Mouse (Mus musculus) spleen, adult 2 months (tissue): ENCODE results near the gene Pcdh9. TPM values are rescaled to one million over a fixed set of nuclear protein-coding genes. Genes with fewer than 3 reads are reported as not detected.

ENCODE experiments used
- DNase-seq, 2 experiments: peaks; one replicate each; pipeline versions ENCODE4 v3.0.0 to v3.0.0-alpha.2; 2012 to 2021; ENCODE audit warnings: low spot score in 2 of 2, low read depth in 1 of 2
- H3K27ac ChIP-seq: fragments of 200-500 bp; 2 replicates; pipeline ENCODE4 v1.5.1; 2012; ENCODE audit warnings: low read length, inconsistent platforms; ENCODE audit not compliant: insufficient read depth
- H3K27me3 ChIP-seq: fragments of 200-500 bp; 2 replicates; pipeline ENCODE4 v1.6.1; 2012; ENCODE audit warnings: mild to moderate bottlenecking, moderate library complexity, low read length, inconsistent platforms; ENCODE audit not compliant: control insufficient read depth, insufficient read depth
- H3K36me3 ChIP-seq: fragments of 200-500 bp; 2 replicates; pipeline ENCODE4 v1.6.1; 2012; ENCODE audit warnings: mild to moderate bottlenecking, low read length, inconsistent platforms; ENCODE audit not compliant: control insufficient read depth, insufficient read depth
- H3K4me1 ChIP-seq: fragments of 200-500 bp; 2 replicates; pipeline ENCODE4 v1.6.1; 2011; ENCODE audit warnings: inconsistent platforms; ENCODE audit not compliant: control insufficient read depth, insufficient read depth, insufficient read length
- H3K4me3 ChIP-seq: fragments of 200-500 bp; 2 replicates; pipeline ENCODE4 v1.5.1; 2011; ENCODE audit warnings: mild to moderate bottlenecking, inconsistent platforms; ENCODE audit not compliant: insufficient read depth, insufficient read length; ENCODE audit errors: extremely low read depth
- CTCF ChIP-seq: fragments of 200-500 bp; IDR thresholded peaks from 2 replicates; pipeline ENCODE4 v1.5.1; 2011; ENCODE audit warnings: mild to moderate bottlenecking, inconsistent platforms; ENCODE audit not compliant: insufficient read depth, insufficient read length, insufficient replicate concordance; ENCODE audit errors: extremely low read depth
- POLR2A ChIP-seq: fragments of 200-500 bp; IDR thresholded peaks from 2 replicates; pipeline ENCODE4 v1.6.1; 2011; ENCODE audit warnings: low read depth, low read length, inconsistent platforms
- WGBS: fragments of 180-500 bp; shearing (Covaris S2); methylation state at CpG from one replicate; pipeline ENCODE4 v1.1.7; 2018; 5-methylcytosine and 5-hydroxymethylcytosine counted together
- polyA plus RNA-seq: library from polyadenylated mRNA; depleted of rRNA; stranded (reverse); fragments of >200 nt; gene quantifications from 2 replicates; pipeline ENCODE4 v1.2.3, GENCODE M21; 2012

Pcdh9 gene
- polyA plus RNA-seq, 1 experiment: 0.41 TPM

DNA sequence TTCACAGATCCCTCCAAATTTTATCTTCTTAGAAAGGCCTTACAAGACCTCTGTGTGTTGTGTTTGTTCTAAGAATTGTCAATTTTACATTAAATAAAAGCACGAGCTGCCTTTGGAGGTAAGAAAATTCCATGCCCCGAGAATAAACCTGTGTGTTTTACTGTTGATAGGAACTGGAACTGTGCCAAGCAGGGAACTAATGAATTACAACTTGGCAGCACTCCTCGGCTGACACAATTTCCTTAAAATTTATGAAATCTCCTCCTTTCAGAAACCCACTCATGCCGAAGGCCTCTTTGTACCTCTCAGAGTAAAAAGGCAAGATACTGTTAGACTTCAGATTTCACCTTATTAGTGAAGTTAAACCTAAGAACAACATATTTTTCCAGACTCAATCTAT is 72.9 kb downstream of the Pcdh9 start:
- H3K36me3 ChIP-seq: no peaks in the 10 kb centered on the region
- DNase-seq: no peak
- H3K4me3 ChIP-seq: no peak overlapping the region
- H3K27me3 ChIP-seq: no peaks in the 10 kb centered on the region
- TF ChIP-seq POLR2A (no peak), CTCF (no peak)
- no peak overlapping the region for H3K27ac ChIP-seq
- H3K4me1 ChIP-seq: no peaks in the 10 kb centered on the region
- 24% methylated on average over 4 of the region's 4 CpGs for WGBS

DNA sequence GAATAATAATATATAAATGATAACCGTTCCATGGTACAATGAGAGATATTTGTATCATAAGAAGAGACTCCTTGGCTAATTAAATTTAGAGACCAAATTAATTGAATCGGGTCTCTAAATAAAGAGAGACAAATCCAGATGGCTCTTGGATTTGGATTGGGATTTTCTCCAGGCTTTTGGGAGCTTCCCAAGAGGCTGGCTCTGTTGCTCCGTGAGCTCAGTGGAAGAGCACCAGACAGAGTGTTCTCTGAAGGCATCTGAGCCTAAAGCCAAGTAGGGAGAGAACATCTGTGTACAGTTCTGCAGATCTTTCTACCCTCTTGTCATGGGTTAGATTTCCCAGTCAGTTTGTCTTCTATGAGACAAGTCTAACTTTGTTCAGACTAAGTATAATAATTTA is 95.9 kb downstream of the Pcdh9 start:
- Histone ChIP-seq H3K27me3 (no peaks in the 10 kb centered on the region), H3K36me3 (no peaks in the 10 kb centered on the region), H3K27ac (no peak overlapping the region), H3K4me1 (no peaks in the 10 kb centered on the region), H3K4me3 (no peak overlapping the region)
- 93% methylated on average over 3 of the region's 3 CpGs for WGBS
- DNase-seq: no peak
- TF ChIP-seq POLR2A (no peak), CTCF (no peak)

DNA sequence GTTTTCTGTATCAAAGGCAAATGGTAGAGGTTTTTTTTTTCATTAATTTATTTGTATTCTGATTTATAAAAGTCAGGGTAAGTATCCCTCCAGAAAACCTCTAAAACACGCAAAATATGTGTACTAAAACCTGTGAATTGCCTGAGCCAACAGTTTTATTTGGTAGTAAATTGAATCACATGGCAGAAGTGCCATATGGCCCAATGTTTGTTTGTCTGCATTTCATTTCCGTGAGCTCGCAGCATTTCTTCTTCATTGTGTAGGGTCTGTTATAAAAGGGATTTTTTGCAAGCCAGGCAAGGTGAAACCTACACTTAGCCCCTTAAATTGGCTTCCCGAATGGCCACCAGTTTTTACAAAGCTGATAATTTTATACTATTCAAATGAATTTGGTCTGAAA is 104.2 kb downstream of the Pcdh9 start:
- TF ChIP-seq POLR2A: no peak
- Histone ChIP-seq H3K27ac (no peak overlapping the region), H3K4me1 (no peaks in the 10 kb centered on the region), H3K36me3 (no peaks in the 10 kb centered on the region), H3K27me3 (no peaks in the 10 kb centered on the region), H3K4me3 (no peak overlapping the region)
- 86% methylated on average over 4 of the region's 4 CpGs for WGBS
- DNase-seq: no peak

DNA sequence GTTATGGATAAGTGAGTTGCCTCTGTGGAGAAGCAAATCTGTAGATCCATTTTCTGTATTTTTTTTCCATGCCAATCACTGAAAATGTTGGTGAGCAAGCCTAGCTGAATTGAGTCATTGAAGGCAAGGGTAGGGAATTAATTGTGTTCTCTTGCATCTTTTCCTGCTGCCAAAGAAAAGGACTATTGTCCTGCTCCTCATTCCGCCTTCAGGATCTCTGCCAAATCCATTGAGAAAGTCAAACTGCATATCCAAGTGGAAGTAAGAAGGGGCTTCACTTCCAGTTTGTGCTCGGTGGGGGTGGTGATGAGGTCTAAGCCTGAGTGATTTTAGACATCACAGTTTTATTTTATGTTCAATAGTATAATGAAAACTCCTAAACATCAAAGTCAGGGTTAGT is 105.4 kb downstream of the Pcdh9 start:
- Histone ChIP-seq H3K27me3 (no peaks in the 10 kb centered on the region), H3K4me1 (no peaks in the 10 kb centered on the region), H3K4me3 (no peak overlapping the region), H3K36me3 (no peaks in the 10 kb centered on the region), H3K27ac (no peak overlapping the region)
- DNase-seq: no peak
- TF ChIP-seq CTCF: no peak
- TF ChIP-seq POLR2A: no peak
- WGBS: 87% methylated on average over 2 of the region's 2 CpGs

DNA sequence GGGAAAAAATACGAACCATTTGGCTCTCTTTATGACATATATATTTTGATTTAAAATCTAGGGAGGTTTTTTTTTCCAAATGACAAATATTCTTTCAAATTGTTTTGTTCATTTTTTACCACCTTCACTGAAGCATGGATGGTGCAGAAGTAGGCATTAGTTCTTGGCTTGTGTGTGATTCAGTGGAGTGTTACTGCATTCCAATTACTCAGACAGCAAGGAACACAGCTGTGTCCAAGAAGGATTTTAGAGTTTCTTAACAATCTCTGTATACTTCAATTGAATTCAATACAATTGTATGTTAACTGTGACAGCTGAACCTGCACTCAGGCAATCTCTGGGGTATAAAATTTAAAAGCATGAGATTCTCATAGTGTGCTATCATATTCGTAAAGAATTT is 127.6 kb downstream of the Pcdh9 start:
- Histone ChIP-seq H3K27me3 (no peaks in the 10 kb centered on the region), H3K27ac (no peak overlapping the region), H3K4me3 (no peak overlapping the region), H3K36me3 (no peaks in the 10 kb centered on the region), H3K4me1 (no peaks in the 10 kb centered on the region)
- TF ChIP-seq CTCF (no peak), POLR2A (no peak)
- no peak for DNase-seq
- WGBS: 84% methylated on average over 2 of the region's 2 CpGs

DNA sequence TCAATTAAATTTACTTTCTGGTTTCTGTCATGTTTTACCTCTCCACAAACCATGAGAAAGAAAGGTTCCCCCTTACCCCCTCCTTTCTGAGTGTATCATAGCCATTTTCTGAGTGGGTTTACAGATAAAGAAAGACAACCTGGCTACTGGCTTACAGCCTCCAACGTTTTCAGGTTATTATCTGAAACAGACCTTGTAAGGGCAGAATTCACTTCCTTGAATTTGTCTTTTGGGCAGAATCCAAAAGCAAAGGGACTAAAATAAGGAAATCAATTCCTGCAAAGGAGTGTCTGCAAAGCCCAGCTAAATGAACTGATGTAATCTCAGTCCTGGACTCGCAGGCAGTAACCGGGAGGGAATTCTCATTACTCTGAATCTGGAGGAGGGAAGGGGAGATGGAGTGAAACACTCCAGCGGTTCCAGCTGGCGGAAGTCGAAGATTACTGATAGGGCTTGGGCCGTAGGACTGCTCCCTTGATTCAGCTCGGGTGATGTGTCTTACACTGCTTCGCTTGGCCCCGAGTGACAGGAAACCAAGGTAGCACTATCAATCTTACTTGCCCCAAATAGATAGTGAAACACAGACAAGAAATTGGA is 156.3 kb downstream of the Pcdh9 start:
- H3K4me3 ChIP-seq: no peak overlapping the region
- no peaks in the 10 kb centered on the region for H3K36me3 ChIP-seq
- TF ChIP-seq POLR2A: no peak
- H3K27me3 ChIP-seq: no peaks in the 10 kb centered on the region
- no peak for DNase-seq
- no peaks in the 10 kb centered on the region for H3K4me1 ChIP-seq
- 50% methylated on average over 10 of the region's 10 CpGs for WGBS
- no peak overlapping the region for H3K27ac ChIP-seq

DNA sequence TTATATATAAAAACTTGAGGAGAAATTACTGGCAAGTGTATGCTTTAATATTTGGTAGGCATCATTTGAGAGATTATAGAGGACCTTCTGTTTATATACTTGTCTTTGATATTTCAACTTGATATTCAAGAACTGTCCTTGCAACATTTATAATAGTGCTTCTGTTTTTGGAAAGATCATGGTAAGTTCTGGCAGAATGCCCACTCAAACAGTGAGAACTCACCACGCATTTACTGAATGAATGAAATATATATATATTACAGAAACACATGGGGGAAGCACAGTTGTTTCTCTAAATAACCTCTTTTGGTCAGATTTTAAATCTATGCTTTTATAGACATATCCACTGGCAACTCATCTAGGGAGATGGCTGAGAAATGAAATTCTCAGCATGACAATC is 164.7 kb downstream of the Pcdh9 start:
- H3K36me3 ChIP-seq: no peaks in the 10 kb centered on the region
- H3K4me3 ChIP-seq: no peak overlapping the region
- TF ChIP-seq CTCF (no peak), POLR2A (no peak)
- H3K4me1 ChIP-seq: no peaks in the 10 kb centered on the region
- no peak for DNase-seq
- WGBS: 71% methylated on average over 1 of the region's 1 CpGs
- H3K27ac ChIP-seq: no peak overlapping the region
- H3K27me3 ChIP-seq: no peaks in the 10 kb centered on the region
